Mouse (Mus musculus) testis, postnatal 10 days (tissue): ENCODE data around the gene Rock2.

Source experiments
- DNase-seq: peaks from one replicate; pipeline ENCODE4 v3.0.0; 2021; ENCODE audit warnings: low spot score

The Rock2 gene

DNA sequence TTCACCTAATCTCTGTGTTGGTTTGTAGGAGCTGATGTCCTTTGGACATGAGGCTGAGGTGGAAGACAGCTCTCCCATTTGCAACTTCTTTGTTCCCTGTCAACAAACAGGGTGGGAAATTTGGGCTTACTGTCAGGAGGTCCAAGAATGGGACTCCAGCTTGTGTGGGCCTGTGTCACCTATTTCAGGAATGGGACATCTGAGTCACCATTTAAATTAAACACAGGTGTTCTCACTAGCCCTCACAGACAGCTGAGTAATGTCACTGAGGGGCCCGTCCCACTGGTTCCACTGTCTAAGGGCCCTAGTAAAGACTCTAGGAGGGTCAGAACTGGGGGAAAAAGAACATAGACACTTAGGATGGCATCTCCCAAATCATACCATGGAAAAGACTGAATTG, 22.7 kb upstream of the Rock2 start:
- no peak for DNase-seq

GRCm38 (mm10) chr12:16872926-16873464, 21.7 kb upstream of the Rock2 start:
- no peak for DNase-seq

DNA sequence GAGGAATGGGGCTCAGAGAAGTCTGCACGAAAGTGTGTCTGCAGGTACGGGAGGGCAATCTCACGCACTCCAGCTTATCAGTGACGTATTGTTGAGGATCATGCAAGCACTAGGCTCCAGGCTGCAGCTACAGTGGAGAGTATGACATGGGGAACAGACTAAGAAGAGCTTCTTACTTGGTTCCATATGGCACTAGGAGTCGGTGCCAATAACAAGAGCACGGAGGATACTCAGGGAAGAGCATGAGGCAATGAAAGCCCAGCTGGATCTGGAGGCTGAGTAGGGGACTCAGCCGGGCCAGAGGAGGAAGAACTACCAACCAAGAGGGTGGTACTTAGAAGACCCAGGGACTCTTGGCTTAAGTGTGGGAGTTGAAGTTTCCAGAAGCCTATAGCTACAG, 21.1 kb upstream of the Rock2 start:
- DNase-seq, result no peak

- no peak for DNase-seq
These were observed 20.6 kb upstream of the Rock2 start for GRCm38 (mm10) chr12:16874086-16874485.

DNA sequence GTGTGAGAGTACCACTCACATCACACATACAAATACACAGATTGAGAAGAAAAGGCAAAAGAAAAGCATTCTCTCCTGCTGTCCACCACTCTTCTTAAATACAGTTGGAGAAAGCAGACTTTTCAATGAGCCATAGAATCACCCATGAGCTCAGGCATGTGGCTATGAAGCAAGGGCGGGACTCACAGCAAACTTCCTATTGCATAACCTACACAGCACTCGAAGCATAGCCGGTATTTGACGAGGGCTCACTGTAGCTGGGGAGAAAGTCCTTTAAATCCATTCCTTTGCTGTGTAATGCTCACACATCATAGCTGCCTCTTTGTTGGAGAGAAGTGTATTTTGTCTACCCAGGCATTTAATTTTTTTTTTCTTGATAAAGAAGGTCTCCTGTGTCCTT, 19.4 kb upstream of the Rock2 start:
- no peak for DNase-seq

- DNase-seq, result no peak
These were observed 19.0 kb upstream of the Rock2 start for GRCm38 (mm10) chr12:16875678-16876077.

GRCm38 (mm10) chr12:16876667-16877066, 18.0 kb upstream of the Rock2 start:
- DNase-seq, result no peak

GRCm38 (mm10) chr12:16877141-16877540, 17.6 kb upstream of the Rock2 start:
- no peak for DNase-seq

DNA sequence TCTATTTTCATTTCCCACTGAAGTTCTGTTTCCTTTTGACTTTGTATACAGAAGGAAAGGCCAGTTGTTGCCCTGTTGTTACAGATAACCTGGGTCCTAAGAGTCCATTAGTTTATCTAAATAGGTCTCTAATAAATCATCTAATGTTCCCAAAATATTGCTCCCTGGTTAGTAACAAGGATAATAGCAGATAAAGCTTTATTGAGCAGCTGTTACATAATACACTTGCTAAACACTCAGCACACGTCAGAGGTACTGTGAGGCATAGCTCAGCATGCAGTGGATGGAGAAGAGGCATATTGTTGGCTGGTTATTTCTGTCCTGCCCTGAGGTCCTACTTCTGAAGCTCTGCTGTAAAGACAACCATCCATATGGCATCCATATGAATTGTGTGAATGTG, 17.0 kb upstream of the Rock2 start:
- DNase-seq, result no peak

- no peak for DNase-seq
These were observed 15.3 kb upstream of the Rock2 start for GRCm38 (mm10) chr12:16879369-16879768.

GRCm38 (mm10) chr12:16880077-16880476, 14.6 kb upstream of the Rock2 start:
- DNase-seq, result no peak

- DNase-seq, result no peak
These were observed 12.3 kb upstream of the Rock2 start for GRCm38 (mm10) chr12:16882442-16882841.

GRCm38 (mm10) chr12:16883111-16883510, 11.6 kb upstream of the Rock2 start:
- DNase-seq, result no peak

DNA sequence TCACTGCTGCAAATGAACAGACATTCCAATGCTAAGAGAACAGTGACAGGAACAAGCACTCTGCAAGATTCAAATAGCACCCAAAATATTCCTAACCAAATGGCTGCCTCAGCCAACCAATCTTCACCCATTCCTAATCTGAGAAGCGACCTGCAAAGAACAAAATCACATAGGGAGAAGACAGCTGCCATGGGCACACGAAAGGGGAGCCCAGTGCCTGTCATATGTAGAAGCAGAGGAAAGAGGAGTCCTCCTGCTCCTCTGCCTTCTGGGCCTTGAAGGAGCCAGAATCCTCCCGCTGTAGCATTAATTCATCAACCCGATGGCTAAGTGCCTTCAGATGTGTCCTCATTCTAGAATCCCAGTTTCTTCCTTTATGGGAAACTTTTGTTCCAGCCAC, 10.2 kb upstream of the Rock2 start:
- DNase-seq, result no peak

DNA sequence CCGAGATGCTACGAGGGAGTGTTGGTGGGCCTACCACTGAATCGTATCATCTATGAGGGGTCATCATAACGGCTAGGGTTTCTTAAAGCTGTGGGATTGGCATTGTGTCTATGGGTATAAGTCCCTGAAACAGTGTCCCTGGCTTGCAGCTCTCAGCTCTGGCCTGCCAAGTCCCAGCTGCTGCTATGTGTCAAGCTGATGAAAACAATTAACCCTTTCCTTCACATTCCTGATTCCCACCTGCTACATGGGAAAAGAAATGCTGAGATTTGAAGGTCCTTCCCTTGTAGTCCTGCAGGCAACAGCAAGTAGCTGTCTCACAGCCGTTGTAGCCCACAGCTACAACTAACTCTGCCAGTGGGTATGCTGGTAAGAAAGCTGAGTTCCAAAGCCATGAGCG, 8.3 kb upstream of the Rock2 start:
- no peak for DNase-seq

- no peak for DNase-seq
These were observed 1.7 kb upstream of the Rock2 start for GRCm38 (mm10) chr12:16893039-16893438.

DNA sequence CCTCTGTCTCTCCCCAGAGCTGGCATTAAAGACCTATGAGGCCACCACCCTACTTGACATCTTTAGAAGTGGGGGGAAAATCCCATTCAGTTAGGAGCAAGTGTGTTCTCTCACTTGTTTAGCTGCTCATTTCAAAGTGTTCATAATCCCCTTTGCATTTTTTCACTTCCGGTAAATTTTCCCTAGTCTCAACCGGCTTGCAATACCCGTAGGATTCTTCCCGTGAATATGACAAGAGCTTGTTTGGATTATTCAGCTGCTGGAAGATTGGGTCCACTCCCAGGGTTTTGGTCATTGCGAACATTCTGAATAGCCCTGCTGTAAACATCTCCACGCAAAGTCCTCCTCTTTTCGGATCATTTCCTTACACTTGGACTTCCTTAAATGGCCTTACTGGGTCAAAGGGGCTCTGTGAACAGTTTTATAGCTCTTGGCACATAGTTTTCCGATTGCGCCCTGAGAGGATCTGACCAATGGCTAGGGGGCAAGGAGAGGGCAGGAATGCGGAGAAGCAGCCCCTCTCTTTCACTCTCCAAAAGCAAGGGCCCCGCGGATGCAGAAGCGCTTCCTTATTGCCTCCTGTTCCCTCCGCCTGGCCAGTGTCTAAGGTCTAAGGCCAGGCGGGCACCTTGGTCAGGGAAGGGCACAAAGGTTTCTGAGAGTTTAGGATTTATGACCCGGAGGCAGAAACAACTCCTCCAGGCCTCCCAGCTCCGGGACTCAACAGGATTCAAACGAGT, 869 bp upstream of the Rock2 start:
- DNase-seq, result no peak

- peak; percentile 64 for DNase-seq
These were observed 680 bp downstream of the Rock2 start for GRCm38 (mm10) chr12:16895221-16895928.

GRCm38 (mm10) chr12:16896073-16896789, 1.5 kb downstream of the Rock2 start:
- no peak for DNase-seq

DNA sequence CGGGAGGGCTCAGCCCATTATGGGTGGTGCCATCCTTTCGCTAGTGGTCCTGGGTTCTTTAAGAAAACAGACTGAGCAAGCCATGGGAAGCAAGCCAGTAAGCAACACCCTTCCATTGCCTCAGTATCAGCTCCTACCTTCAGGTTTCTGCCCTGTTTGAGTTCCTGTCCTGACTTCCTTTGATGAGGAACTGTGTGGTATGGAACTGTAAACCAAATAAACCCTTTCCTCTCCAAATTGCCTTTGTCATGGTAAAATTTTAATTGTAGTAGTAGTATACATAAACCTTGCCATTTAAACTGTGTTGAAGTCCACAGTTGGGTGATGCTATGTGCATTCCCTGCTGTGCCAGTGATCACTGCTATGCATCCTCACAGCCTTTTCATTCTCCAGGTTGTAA, 2.5 kb downstream of the Rock2 start:
- DNase-seq, result no peak

- no peak for DNase-seq
These were observed 3.5 kb downstream of the Rock2 start for GRCm38 (mm10) chr12:16898221-16898620.

- DNase-seq, result no peak
These were observed 4.1 kb downstream of the Rock2 start for GRCm38 (mm10) chr12:16898790-16899189.
